Mouse (Mus musculus): ENCODE measurements around the gene Shisa6. TPM values are rescaled to one million over a fixed set of nuclear protein-coding genes. Genes with fewer than 3 reads are reported as not detected.

The Shisa6 gene
- polyA plus RNA-seq, 1 experiment from 2014 or later = 0.45 TPM

- H3K36me3 ChIP-seq = no peaks in the 10 kb centered on the region
- no peaks in the 10 kb centered on the region for H3K27me3 ChIP-seq (replicated peaks)
These were observed 348.0 kb downstream of the Shisa6 start for GRCm38 (mm10) chr11:66177781-66178180.

GRCm38 (mm10) chr11:66167801-66168651, 357.7 kb downstream of the Shisa6 start, which contains the start of gene Dnah9:
Gene Dnah9, minus strand, starts transcription at chr11:66168551.
- peak within 1 kb of the TSS; percentile 99 for H3K4me2 ChIP-seq (replicated peaks)
- ATAC-seq = peak; percentile 94
- H3K4me1 ChIP-seq (replicated peaks) = peaks cover 6% of the 10 kb centered on the region; the same call in 1 of the 2 replicates
- peaks cover 11% of the 10 kb centered on the region for H3K27me3 ChIP-seq (replicated peaks)
- no peak within 1 kb of the TSS for H3K27ac ChIP-seq
- no peaks in the 10 kb centered on the region for H3K9me3 ChIP-seq
- peak within 1 kb of the TSS; percentile 53 for H3K4me3 ChIP-seq (replicated peaks)
- WGBS = under 1% methylated on average over 53 of the region's 53 CpGs
- H3K36me3 ChIP-seq = no peaks in the 10 kb centered on the region
- H3K9ac ChIP-seq = peak within 1 kb of the TSS; percentile 51

More at GRCm38 (mm10) chr11:66177781-66178180, 348.0 kb downstream of the Shisa6 start:
- no peak for ATAC-seq
- Histone ChIP-seq H3K4me2 (replicated peaks) (no peak overlapping the region), H3K9ac (no peak overlapping the region), H3K27ac (no peak overlapping the region), H3K9me3 (no peaks in the 10 kb centered on the region), H3K4me1 (replicated peaks) (no peaks in the 10 kb centered on the region), H3K4me3 (replicated peaks) (no peak overlapping the region)
- WGBS = 46% methylated on average over 2 of the region's 2 CpGs

GRCm38 (mm10) chr11:66164022-66164421, 361.7 kb downstream of the Shisa6 start:
- no peaks in the 10 kb centered on the region for H3K9me3 ChIP-seq
- H3K4me1 ChIP-seq (replicated peaks) = peaks cover 6% of the 10 kb centered on the region; the same call in 1 of the 2 replicates
- peaks cover 11% of the 10 kb centered on the region for H3K27me3 ChIP-seq (replicated peaks)
- no peak overlapping the region for H3K9ac ChIP-seq
- H3K27ac ChIP-seq = no peak overlapping the region
- H3K4me3 ChIP-seq (replicated peaks) = no peak overlapping the region
- no peak for ATAC-seq
- WGBS = 72% methylated on average over 2 of the region's 2 CpGs
- no peaks in the 10 kb centered on the region for H3K36me3 ChIP-seq
- no peak overlapping the region for H3K4me2 ChIP-seq (replicated peaks)
